In genomic region chr10:14483257-14483656, GRCm38 (mm10) we compare ENCODE assay signal across 16 mouse cellular contexts.
"Had no signal": no experiment of that assay in that cellular context is flagged by ENCODE, and none has a peak within 500 bp of the region (broad histone marks: within the 10 kb centered on the region; RNA-seq: fewer than 3 reads in every experiment).

No protein-coding gene starts in this region.

- DNase-seq: kidney, adult 9 months; kidney, postnatal 14 days; kidney, postnatal 4 days; liver; lung, adult 18-20 months; thymus, adult 18-20 months; thymus, postnatal 36 days had no signal

- H3K9ac ChIP-seq: limb, embryonic 13.5 days; liver, embryonic 12.5 days; liver, embryonic 15.5 days; midbrain, embryonic 13.5 days had no signal

- H3K4me2 ChIP-seq: limb, embryonic 13.5 days; liver, embryonic 12.5 days; liver, embryonic 15.5 days; midbrain, embryonic 13.5 days had no signal

- H3K9me3 ChIP-seq: limb, embryonic 10.5 days; limb, embryonic 13.5 days; liver, embryonic 12.5 days; liver, embryonic 15.5 days; megakaryocyte, embryonic 14.5 days; midbrain, embryonic 10.5 days; midbrain, embryonic 13.5 days had no signal

- H3K27ac ChIP-seq: layer of hippocampus, adult 2 months; limb, embryonic 10.5 days; limb, embryonic 13.5 days; liver, embryonic 12.5 days; liver, embryonic 15.5 days; midbrain, embryonic 10.5 days; midbrain, embryonic 13.5 days had no signal

- ATAC-seq: liver, embryonic 12.5 days had no signal

- H3K27me3 ChIP-seq: limb, embryonic 13.5 days; liver, embryonic 12.5 days; liver, embryonic 15.5 days; megakaryocyte, embryonic 14.5 days; midbrain, embryonic 13.5 days had no signal

- H3K4me3 ChIP-seq: layer of hippocampus, adult 2 months; limb, embryonic 10.5 days; limb, embryonic 13.5 days; liver, embryonic 12.5 days; liver, embryonic 15.5 days; megakaryocyte, embryonic 14.5 days; midbrain, embryonic 10.5 days; midbrain, embryonic 13.5 days; myocyte had no signal

- H3K36me3 ChIP-seq: limb, embryonic 10.5 days; limb, embryonic 13.5 days; liver, embryonic 12.5 days; liver, embryonic 15.5 days; midbrain, embryonic 10.5 days; midbrain, embryonic 13.5 days had no signal

- H3K4me1 ChIP-seq: limb, embryonic 10.5 days; liver, embryonic 12.5 days; liver, embryonic 15.5 days; megakaryocyte, embryonic 14.5 days; midbrain, embryonic 10.5 days; midbrain, embryonic 13.5 days had no signal
